Comparison of ENCODE assay signal across 9 mouse cellular contexts in genomic region chr2:53026056-53026769, GRCm38 (mm10).
A peak's percentile ranks its signal among the peaks of the same experiment; 100 is the strongest.
DNase-seq lines count a peak whose midpoint lies in the region; ATAC-seq lines count a peak whose summit lies in the region.
"Had no signal": no experiment of that assay in that cellular context is flagged by ENCODE, and none has a peak within 500 bp of the region (broad histone marks: within the 10 kb centered on the region; RNA-seq: fewer than 3 reads in every experiment).

No protein-coding gene starts in this region.

- H3K4me2 ChIP-seq in intestine, embryonic 16.5 days (ENCODE audit: low read depth, low read length) = no peak overlapping the region
- no peak overlapping the region for H3K4me2 ChIP-seq in intestine, embryonic 15.5 days (replicated peaks)
- H3K4me2 ChIP-seq in lung, embryonic 15.5 days = no peak overlapping the region
- H3K4me2 ChIP-seq: neural tube, embryonic 15.5 days had no signal

- no peak overlapping the region for H3K27ac ChIP-seq in intestine, embryonic 16.5 days (ENCODE audit: low read length)
- H3K27ac ChIP-seq in intestine, embryonic 15.5 days = no peak overlapping the region
- peak overlapping the region; percentile 46 for H3K27ac ChIP-seq in lung, embryonic 15.5 days
- H3K27ac ChIP-seq: neural tube, embryonic 15.5 days had no signal

- no peaks in the 10 kb centered on the region for H3K36me3 ChIP-seq in intestine, embryonic 16.5 days (ENCODE audit: control insufficient read depth, insufficient read depth, low read length)
- H3K36me3 ChIP-seq in intestine, embryonic 15.5 days = no peaks in the 10 kb centered on the region
- H3K36me3 ChIP-seq in lung, embryonic 15.5 days = no peaks in the 10 kb centered on the region
- H3K36me3 ChIP-seq: neural tube, embryonic 15.5 days had no signal

- no peaks in the 10 kb centered on the region for H3K9me3 ChIP-seq in intestine, embryonic 16.5 days (ENCODE audit: control insufficient read depth, low read length)
- no peaks in the 10 kb centered on the region for H3K9me3 ChIP-seq in intestine, embryonic 15.5 days
- H3K9me3 ChIP-seq in lung, embryonic 15.5 days = no peaks in the 10 kb centered on the region
- H3K9me3 ChIP-seq: neural tube, embryonic 15.5 days had no signal

- H3K9ac ChIP-seq in intestine, embryonic 16.5 days (ENCODE audit: low read depth, low read length) = no peak overlapping the region
- no peak overlapping the region for H3K9ac ChIP-seq in intestine, embryonic 15.5 days
- H3K9ac ChIP-seq in lung, embryonic 15.5 days = no peak overlapping the region
- H3K9ac ChIP-seq: neural tube, embryonic 15.5 days had no signal

- H3K4me1 ChIP-seq in intestine, embryonic 16.5 days (ENCODE audit: control insufficient read depth, insufficient read depth, low read length) = peaks cover 4% of the 10 kb centered on the region; the same call in 1 of the 2 replicates
- no peaks in the 10 kb centered on the region for H3K4me1 ChIP-seq in intestine, embryonic 15.5 days (replicated peaks)
- peaks cover 35% of the 10 kb centered on the region for H3K4me1 ChIP-seq in lung, embryonic 15.5 days

- 57% methylated on average over 5 of the region's 5 CpGs for WGBS in intestine, embryonic 16.5 days
- WGBS in intestine, embryonic 15.5 days = 47% methylated on average over 5 of the region's 5 CpGs
- WGBS in lung, embryonic 15.5 days = 42% methylated on average over 5 of the region's 5 CpGs

- ATAC-seq in intestine, embryonic 16.5 days = 0 out of 2 replicates have a peak, but pooled peaks have one; percentile 44
- no peak for ATAC-seq in intestine, embryonic 15.5 days
- ATAC-seq in lung, embryonic 15.5 days (ENCODE audit: borderline replicate concordance, extremely low read depth, low FRiP score, low TSS enrichment) = peak; percentile 35; the same call in 1 of the 2 replicates

- H3K4me3 ChIP-seq in intestine, embryonic 16.5 days (ENCODE audit: low read length) = no peak overlapping the region
- H3K4me3 ChIP-seq in intestine, embryonic 15.5 days (replicated peaks) = no peak overlapping the region
- no peak overlapping the region for H3K4me3 ChIP-seq in lung, embryonic 15.5 days
- H3K4me3 ChIP-seq: neural tube, embryonic 15.5 days had no signal

- DNase-seq in brain, adult 2 months (ENCODE audit: low read depth, low spot score) = peak; percentile 52
- peak; percentile 39 for DNase-seq in gastrocnemius, postnatal 25 days
- DNase-seq in right cerebral cortex, adult 2 months (ENCODE audit: low spot score in 2 of 2) = no peak
- DNase-seq in spleen, postnatal 10 days (ENCODE audit: low spot score in 2 of 2) = no peak
- DNase-seq: spleen, adult 18-20 months had no signal

- no peaks in the 10 kb centered on the region for H3K27me3 ChIP-seq in intestine, embryonic 16.5 days (replicated peaks; ENCODE audit: control insufficient read depth, insufficient read depth, low read length)
- H3K27me3 ChIP-seq in intestine, embryonic 15.5 days (replicated peaks) = no peaks in the 10 kb centered on the region
- H3K27me3 ChIP-seq in lung, embryonic 15.5 days = no peaks in the 10 kb centered on the region
- H3K27me3 ChIP-seq: neural tube, embryonic 15.5 days had no signal

Comparison
In these comparisons a context has a peak if more than half of its experiments do, and no peak if none do; other contexts are left out.
1. DNase-seq: peak in brain, adult 2 months (single experiment) and gastrocnemius, postnatal 25 days (single experiment); none in right cerebral cortex, adult 2 months (0 of 2) and spleen, postnatal 10 days (0 of 2).